9 mouse cellular contexts compared by ENCODE assay signal in the genomic region with DNA sequence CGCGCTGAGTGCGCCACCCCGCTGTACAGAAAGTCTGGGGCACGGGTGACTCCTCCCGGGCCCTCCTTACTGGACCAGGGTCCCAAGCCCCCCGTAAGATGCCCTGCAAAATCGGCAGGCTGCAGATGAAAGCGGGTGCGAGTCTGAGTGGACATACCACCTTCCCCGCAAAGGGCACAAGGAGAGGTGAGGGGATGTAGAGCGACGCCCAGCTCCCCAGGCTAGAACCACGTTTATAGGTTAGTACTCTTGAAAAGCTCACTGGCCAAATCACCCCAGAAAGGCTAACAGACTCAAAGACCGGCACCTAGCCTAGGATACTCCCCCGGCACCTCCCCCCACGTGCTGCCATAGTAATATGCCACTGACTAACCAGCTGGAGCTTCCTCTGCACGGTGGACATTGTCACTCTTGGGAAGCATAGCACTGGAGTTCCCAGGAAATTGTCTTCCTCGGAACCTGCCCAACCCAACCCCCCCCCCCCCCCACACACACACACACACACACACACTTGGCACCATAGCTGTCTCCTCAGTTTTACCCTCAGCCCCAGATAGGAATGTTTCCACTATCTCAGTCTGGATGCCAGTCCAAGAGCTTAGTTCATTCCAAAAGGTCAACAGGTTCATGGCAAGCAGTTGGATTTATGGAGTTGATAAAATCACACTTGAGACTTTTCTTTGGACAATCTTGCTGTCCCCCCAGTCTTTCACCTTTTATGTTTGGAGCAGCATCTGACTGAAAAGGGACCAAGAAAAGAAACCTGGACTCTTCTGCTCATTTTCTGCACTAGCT. TPM values are rescaled to one million over a fixed set of nuclear protein-coding genes. Genes with fewer than 3 reads are reported as not detected.
DNase-seq lines count a peak whose midpoint lies in the region; ATAC-seq and TF ChIP-seq lines count a peak whose summit lies in the region.
"Had no signal": no experiment of that assay in that cellular context is flagged by ENCODE, and none has a peak within 500 bp of the region (broad histone marks: within the 10 kb centered on the region; RNA-seq: fewer than 3 reads in every experiment).

No protein-coding gene starts in this region.

- no peak for TF ChIP-seq CTCF in layer of hippocampus, adult 2 months (conservative IDR thresholded peaks at IDR 0.05)

- peak; percentile 29; the same call in 1 of the 2 replicates for ATAC-seq in embryonic facial prominence, embryonic 15.5 days (ENCODE audit: insufficient number of reproducible peaks, low FRiP score, low TSS enrichment, low read depth)
- ATAC-seq in intestine, embryonic 15.5 days: peak; percentile 22
- peak; percentile 57 for ATAC-seq in neural tube, embryonic 12.5 days (ENCODE audit: low FRiP score, low read depth)

- 0 out of 2 replicates have a peak overlapping the region, but pooled peaks have one; percentile 7 for H3K9ac ChIP-seq in embryonic facial prominence, embryonic 15.5 days
- H3K9ac ChIP-seq in intestine, embryonic 15.5 days: peak overlapping the region; percentile 53
- H3K9ac ChIP-seq in neural tube, embryonic 12.5 days: no peak overlapping the region

- DNase-seq in layer of hippocampus, adult 2 months (ENCODE audit: low spot score in 2 of 2): no peak
- DNase-seq in layer of hippocampus, adult 11-12 months (ENCODE audit: low spot score): no peak
- no peak for DNase-seq in gastrocnemius, postnatal 25 days
- DNase-seq in frontal cortex, postnatal 10 days (ENCODE audit: low spot score in 2 of 2): no peak
- no peak for DNase-seq in urinary bladder, postnatal 36 days (ENCODE audit: low spot score in 2 of 2)

- 14% methylated on average over 19 of the region's 19 CpGs for WGBS in embryonic facial prominence, embryonic 15.5 days
- WGBS in intestine, embryonic 15.5 days: 10% methylated on average over 19 of the region's 19 CpGs
- WGBS in neural tube, embryonic 12.5 days: 9% methylated on average over 18 of the region's 19 CpGs

- peaks cover 13% of the 10 kb centered on the region for H3K4me1 ChIP-seq in embryonic facial prominence, embryonic 15.5 days
- H3K4me1 ChIP-seq in intestine, embryonic 15.5 days (replicated peaks): no peaks in the 10 kb centered on the region
- peaks cover 12% of the 10 kb centered on the region for H3K4me1 ChIP-seq in neural tube, embryonic 12.5 days

- H3K4me2 ChIP-seq in embryonic facial prominence, embryonic 15.5 days (replicated peaks): peak overlapping the region; percentile 69
- peak overlapping the region; percentile 81 for H3K4me2 ChIP-seq in intestine, embryonic 15.5 days (replicated peaks)
- H3K4me2 ChIP-seq in neural tube, embryonic 12.5 days (replicated peaks): peak overlapping the region; percentile 66

- H3K27me3 ChIP-seq in embryonic facial prominence, embryonic 15.5 days: no peaks in the 10 kb centered on the region
- H3K27me3 ChIP-seq in intestine, embryonic 15.5 days (replicated peaks): no peaks in the 10 kb centered on the region
- no peaks in the 10 kb centered on the region for H3K27me3 ChIP-seq in neural tube, embryonic 12.5 days (replicated peaks)

- peak overlapping the region; percentile 54 for H3K4me3 ChIP-seq in layer of hippocampus, adult 2 months
- H3K4me3 ChIP-seq in embryonic facial prominence, embryonic 15.5 days (replicated peaks): peak overlapping the region; percentile 39
- H3K4me3 ChIP-seq in intestine, embryonic 15.5 days (replicated peaks): peak overlapping the region; percentile 32
- H3K4me3 ChIP-seq in neural tube, embryonic 12.5 days: peak overlapping the region; percentile 34
- H3K4me3 ChIP-seq: myocyte had no signal

- H3K27ac ChIP-seq in layer of hippocampus, adult 2 months: peak overlapping the region; percentile 37; the same call in 1 of the 2 replicates
- no peak overlapping the region for H3K27ac ChIP-seq in embryonic facial prominence, embryonic 15.5 days (replicated peaks)
- H3K27ac ChIP-seq in intestine, embryonic 15.5 days: no peak overlapping the region
- H3K27ac ChIP-seq in neural tube, embryonic 12.5 days: no peak overlapping the region

- H3K36me3 ChIP-seq in embryonic facial prominence, embryonic 15.5 days: no peaks in the 10 kb centered on the region
- H3K36me3 ChIP-seq in intestine, embryonic 15.5 days: no peaks in the 10 kb centered on the region
- no peaks in the 10 kb centered on the region for H3K36me3 ChIP-seq in neural tube, embryonic 12.5 days

- H3K9me3 ChIP-seq in embryonic facial prominence, embryonic 15.5 days (replicated peaks): no peaks in the 10 kb centered on the region
- H3K9me3 ChIP-seq in intestine, embryonic 15.5 days: no peaks in the 10 kb centered on the region
- no peaks in the 10 kb centered on the region for H3K9me3 ChIP-seq in neural tube, embryonic 12.5 days

RNA-seq across cellular contexts. Expression of gene Nfia, which starts 26.2 kb away (rescaled TPM):
- total RNA-seq in layer of hippocampus, adult 2 months (2021): 100 to 1,000 TPM; 113 to 115 TPM
- polyA plus RNA-seq in embryonic facial prominence, embryonic 15.5 days (2015; fragmentation: Nextera tagmentation; extraction: Ambion mirVana): 55.4 and 58.0 TPM in 2 replicates
- polyA plus RNA-seq in intestine, embryonic 15.5 days (2015; fragmentation: Nextera tagmentation; extraction: Ambion mirVana): 30.2 and 37.3 TPM in 2 replicates
- 42.4 and 47.8 TPM in 2 replicates for polyA plus RNA-seq in neural tube, embryonic 12.5 days (2016; fragmentation: Nextera tagmentation; extraction: Ambion mirVana)
- 10 to 100 TPM; 54.7 to 55.0 TPM for total RNA-seq in gastrocnemius, postnatal 25 days (2021)

RNA-seq across cellular contexts. Expression of gene E130114P18Rik, which starts 31.6 kb away (rescaled TPM):
- 1 to 10 TPM; 7.1 to 7.9 TPM for total RNA-seq in layer of hippocampus, adult 2 months (2021)
- 3.8 and 4.2 TPM in 2 replicates for polyA plus RNA-seq in embryonic facial prominence, embryonic 15.5 days (2015; fragmentation: Nextera tagmentation; extraction: Ambion mirVana)
- 2.5 and 3.9 TPM in 2 replicates for polyA plus RNA-seq in intestine, embryonic 15.5 days (2015; fragmentation: Nextera tagmentation; extraction: Ambion mirVana)
- polyA plus RNA-seq in neural tube, embryonic 12.5 days (2016; fragmentation: Nextera tagmentation; extraction: Ambion mirVana): 17.3 and 20.4 TPM in 2 replicates
- under 1 TPM in 1 of 2 experiments, not detected in 1; 0.41 TPM for total RNA-seq in gastrocnemius, postnatal 25 days (2021)
- polyA plus RNA-seq: myocyte had no signal
